Mouse (Mus musculus) heart, embryonic 11.5 days (tissue): ENCODE data around the gene Znrd1. TPM values are rescaled to one million over a fixed set of nuclear protein-coding genes. Genes with fewer than 3 reads are reported as not detected.

Source experiments
- ATAC-seq: fragments of 200-750 bp; cut with Nextera tagmentation; replicated peaks from 2 replicates; pipeline ENCODE4 v1.8.0; 2017; ENCODE audit warnings: moderate library complexity; ENCODE audit not compliant: insufficient number of reproducible peaks, low FRiP score, low TSS enrichment
- H3K27ac ChIP-seq: fragments of 300-500 bp; sonication (generic); 2 replicates; pipeline ENCODE4 v1.5.1; 2014; ENCODE audit warnings: mild to moderate bottlenecking, low read depth, low read length
- H3K27me3 ChIP-seq: fragments of 300-500 bp; sonication (generic); 2 replicates; pipeline ENCODE4 v1.6.1; 2014; ENCODE audit warnings: mild to moderate bottlenecking, low read length, mixed read lengths; ENCODE audit not compliant: control insufficient read depth, insufficient read depth
- H3K36me3 ChIP-seq: fragments of 300-500 bp; sonication (generic); 2 replicates; pipeline ENCODE4 v1.6.1; 2014; ENCODE audit warnings: mild to moderate bottlenecking, low read length, moderate library complexity, mixed read lengths; ENCODE audit not compliant: control insufficient read depth, insufficient read depth
- H3K4me1 ChIP-seq: fragments of 300-500 bp; sonication (generic); 2 replicates; pipeline ENCODE4 v1.6.1; 2014; ENCODE audit warnings: low read length; ENCODE audit not compliant: control insufficient read depth, insufficient read depth
- H3K4me2 ChIP-seq: fragments of 300-500 bp; sonication (generic); 2 replicates; pipeline ENCODE4 v1.6.1; 2014; ENCODE audit warnings: mild to moderate bottlenecking, moderate library complexity
- H3K4me3 ChIP-seq: fragments of 300-500 bp; sonication (generic); 2 replicates; pipeline ENCODE4 v1.5.1; 2014; ENCODE audit warnings: low read depth, low read length
- H3K9ac ChIP-seq: fragments of 300-500 bp; sonication (generic); 2 replicates; pipeline ENCODE4 v1.6.1; 2014; ENCODE audit warnings: mild to moderate bottlenecking, low read depth, low read length, moderate library complexity
- H3K9me3 ChIP-seq: fragments of 300-500 bp; sonication (generic); replicated peaks from 2 replicates; pipeline ENCODE4 v1.6.1; 2016; ENCODE audit warnings: low read length; ENCODE audit not compliant: control insufficient read depth
- WGBS: fragments of 180-500 bp; shearing (Covaris S2); extraction: QIAGEN DNeasy Blood & Tissue Kit; methylation state at CpG from one replicate; pipeline ENCODE4 v1.1.7; 2014; ENCODE audit not compliant: insufficient replicate concordance; 5-methylcytosine and 5-hydroxymethylcytosine counted together
- polyA plus RNA-seq: library from polyadenylated mRNA; unstranded; fragments of >200 nt; fragmentation: Nextera tagmentation; extraction: Ambion mirVana; gene quantifications from 2 replicates; pipeline ENCODE4 v1.2.1, GENCODE M21; 2014

Gene Znrd1
- polyA plus RNA-seq, 1 experiment from 2014 or later: 44.1 TPM

DNA sequence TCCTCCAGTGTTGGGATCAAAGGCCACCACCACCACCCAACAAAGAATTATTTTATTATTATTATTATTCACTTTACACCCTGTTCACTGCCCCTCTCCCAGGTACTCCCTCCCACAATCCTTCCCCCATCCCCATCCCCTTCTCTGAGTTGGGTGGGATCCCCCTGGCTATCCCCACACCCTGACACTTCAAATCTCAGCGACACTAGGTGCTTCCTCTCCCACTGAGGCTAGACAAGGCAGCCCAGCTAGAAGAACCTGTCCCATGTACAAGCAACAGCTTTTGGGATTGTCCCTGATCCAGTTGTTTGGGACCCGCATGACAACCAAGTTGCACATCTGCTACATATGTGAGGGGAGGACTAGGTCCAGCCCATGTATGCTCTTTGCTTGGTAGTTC is 5.7 kb downstream of the Znrd1 start:
- H3K36me3 ChIP-seq: peaks cover 10% of the 10 kb centered on the region
- H3K27ac ChIP-seq: no peak overlapping the region
- H3K4me2 ChIP-seq: no peak overlapping the region
- H3K9ac ChIP-seq: no peak overlapping the region
- H3K4me3 ChIP-seq: no peak overlapping the region
- 0 out of 2 replicates have a peak, but pooled peaks cover 3% of the 10 kb centered on the region for H3K27me3 ChIP-seq
- 84% methylated on average over 2 of the region's 2 CpGs for WGBS
- no peak for ATAC-seq
- no peaks in the 10 kb centered on the region for H3K9me3 ChIP-seq
- peaks cover 13% of the 10 kb centered on the region for H3K4me1 ChIP-seq

- Histone ChIP-seq H3K27ac (0 out of 2 replicates have a peak within 1 kb of the TSS, but pooled peaks have one; percentile 11), H3K9ac (peak within 1 kb of the TSS; percentile 66), H3K27me3 (peaks cover 8% of the 10 kb centered on the region), H3K4me3 (peak within 1 kb of the TSS; percentile 61), H3K9me3 (no peaks in the 10 kb centered on the region), H3K36me3 (peaks cover 8% of the 10 kb centered on the region), H3K4me1 (peaks cover 13% of the 10 kb centered on the region; the same call in 1 of the 2 replicates), H3K4me2 (peak within 1 kb of the TSS; percentile 76)
- 3% methylated on average over 36 of the region's 36 CpGs for WGBS
- ATAC-seq: peak; percentile 97
Observed at GRCm38 (mm10) chr17:36950981-36951947, 7.1 kb downstream of the Znrd1 start, which contains the start of gene Ppp1r11. Ppp1r11 (minus strand) TSS chr17:36951741.

GRCm38 (mm10) chr17:36949265-36949664 is 9.1 kb downstream of the Znrd1 start:
- ATAC-seq: no peak
- Histone ChIP-seq H3K27ac (no peak overlapping the region), H3K9me3 (no peaks in the 10 kb centered on the region), H3K9ac (no peak overlapping the region), H3K4me1 (peaks cover 13% of the 10 kb centered on the region; the same call in 1 of the 2 replicates), H3K36me3 (peaks cover 6% of the 10 kb centered on the region), H3K4me2 (no peak overlapping the region), H3K27me3 (peaks cover 27% of the 10 kb centered on the region), H3K4me3 (no peak overlapping the region)
- WGBS: 92% methylated on average over 8 of the region's 8 CpGs

DNA sequence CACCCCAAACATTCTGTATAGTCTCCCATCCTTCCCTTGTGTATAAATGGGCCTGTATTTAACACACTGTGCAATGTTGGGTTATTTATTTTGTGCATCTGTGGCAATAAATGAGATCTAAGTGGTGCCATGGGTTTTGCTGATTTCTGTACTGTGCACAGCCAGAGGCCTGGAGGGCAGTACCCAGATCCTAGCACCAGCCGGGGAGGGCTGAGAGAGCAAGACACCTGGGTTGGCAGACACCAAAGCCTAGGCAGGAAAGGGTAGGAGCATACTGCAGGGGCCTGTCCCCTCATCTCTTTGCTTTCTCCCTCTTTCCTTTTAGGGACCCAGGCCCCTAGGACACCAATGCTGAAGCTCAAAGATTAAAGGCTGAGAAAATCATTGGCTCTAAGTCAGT is 10.1 kb downstream of the Znrd1 start:
- WGBS: 59% methylated on average over 1 of the region's 1 CpGs
- Histone ChIP-seq H3K9ac (no peak overlapping the region), H3K36me3 (peaks cover 6% of the 10 kb centered on the region), H3K27me3 (peaks cover 37% of the 10 kb centered on the region), H3K4me3 (no peak overlapping the region), H3K4me2 (no peak overlapping the region), H3K4me1 (peaks cover 13% of the 10 kb centered on the region; the same call in 1 of the 2 replicates), H3K9me3 (no peaks in the 10 kb centered on the region), H3K27ac (no peak overlapping the region)
- ATAC-seq: no peak

DNA sequence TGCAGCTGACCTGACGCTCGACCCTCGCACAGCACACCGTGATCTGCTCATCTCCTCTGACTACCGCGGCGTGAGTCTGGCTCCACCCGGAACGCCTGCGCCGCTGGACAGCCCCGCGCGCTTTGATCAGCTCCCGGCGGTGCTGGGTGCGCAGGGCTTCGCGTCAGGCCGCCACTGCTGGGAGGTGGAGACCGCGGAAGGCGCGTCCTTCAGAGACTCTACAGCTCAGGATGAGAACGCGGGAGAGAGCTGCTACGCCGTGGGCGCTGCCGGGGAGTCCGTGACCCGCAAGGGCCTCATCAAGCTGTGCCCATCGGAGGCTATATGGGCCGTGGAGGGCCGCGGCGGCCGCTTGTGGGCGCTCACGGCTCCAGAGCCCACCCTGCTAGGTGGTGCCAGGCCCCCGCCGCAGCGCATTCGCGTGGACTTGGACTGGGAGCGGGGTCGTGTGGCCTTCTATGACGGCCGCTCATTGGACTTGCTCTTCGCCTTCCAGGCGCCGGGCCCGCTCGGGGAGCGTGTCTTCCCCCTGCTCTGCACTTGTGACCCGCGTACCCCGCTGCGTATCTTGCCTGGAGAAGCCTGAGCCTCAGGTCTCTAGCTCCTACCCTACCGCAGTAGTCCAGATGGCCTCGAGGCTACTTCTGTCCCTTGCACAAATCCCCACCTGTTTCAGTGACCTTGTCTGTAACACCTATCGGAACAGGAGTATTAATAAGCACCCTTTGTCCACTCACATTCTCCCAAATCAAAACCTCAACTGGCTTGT is 11.1 kb downstream of the Znrd1 start:
- Histone ChIP-seq H3K9ac (peak overlapping the region; percentile 65; the same call in 1 of the 2 replicates), H3K27me3 (peaks cover 48% of the 10 kb centered on the region), H3K4me2 (peak overlapping the region; percentile 76), H3K36me3 (peaks cover 6% of the 10 kb centered on the region), H3K4me3 (peak overlapping the region; percentile 50), H3K9me3 (no peaks in the 10 kb centered on the region), H3K27ac (no peak overlapping the region), H3K4me1 (peaks cover 22% of the 10 kb centered on the region; the same call in 1 of the 2 replicates)
- WGBS: 1% methylated on average over 62 of the region's 62 CpGs
- ATAC-seq: 0 out of 2 replicates have a peak, but pooled peaks have one; percentile 33

GRCm38 (mm10) chr17:36944121-36944775 is 14.1 kb downstream of the Znrd1 start:
- Histone ChIP-seq H3K9ac (no peak overlapping the region), H3K36me3 (peaks cover 5% of the 10 kb centered on the region), H3K27ac (no peak overlapping the region), H3K4me1 (peaks cover 14% of the 10 kb centered on the region; the same call in 1 of the 2 replicates), H3K27me3 (peaks cover 70% of the 10 kb centered on the region), H3K4me3 (no peak overlapping the region), H3K9me3 (no peaks in the 10 kb centered on the region), H3K4me2 (no peak overlapping the region)
- 26% methylated on average over 9 of the region's 9 CpGs for WGBS
- no peak for ATAC-seq

- H3K9ac ChIP-seq: no peak overlapping the region
- no peak for ATAC-seq
- WGBS: 16% methylated on average over 5 of the region's 5 CpGs
- H3K4me1 ChIP-seq: peaks cover 14% of the 10 kb centered on the region; the same call in 1 of the 2 replicates
- no peak overlapping the region for H3K4me2 ChIP-seq
- H3K27me3 ChIP-seq: peaks cover 70% of the 10 kb centered on the region
- H3K4me3 ChIP-seq: peak overlapping the region; percentile 42
- no peaks in the 10 kb centered on the region for H3K9me3 ChIP-seq
- H3K27ac ChIP-seq: no peak overlapping the region
- no peaks in the 10 kb centered on the region; the same call in 1 of the 2 replicates for H3K36me3 ChIP-seq
Observed at GRCm38 (mm10) chr17:36943691-36944090, 14.7 kb downstream of the Znrd1 start.
